Mouse (Mus musculus) hindbrain, embryonic 13.5 days (tissue): Measurements from ENCODE around the gene Skor1. TPM values are rescaled to one million over a fixed set of nuclear protein-coding genes. Genes with fewer than 3 reads are reported as not detected.
A peak's percentile ranks its signal among the peaks of the same experiment; 100 is the strongest.

Experiments used
- ATAC-seq: fragments of 200-750 bp; cut with Nextera tagmentation; 2 replicates; pipeline ENCODE4 v1.8.0; 2017; ENCODE audit warnings: moderate TSS enrichment; ENCODE audit not compliant: low FRiP score
- H3K27ac ChIP-seq: fragments of 300-500 bp; sonication (generic); 2 replicates; pipeline ENCODE4 v1.5.1; 2015; ENCODE audit warnings: inconsistent platforms, mild to moderate bottlenecking, moderate library complexity
- H3K27me3 ChIP-seq: fragments of 300-500 bp; sonication (generic); 2 replicates; pipeline ENCODE4 v1.6.1; 2015; ENCODE audit warnings: mild to moderate bottlenecking, inconsistent platforms
- H3K36me3 ChIP-seq: fragments of 300-500 bp; sonication (generic); 2 replicates; pipeline ENCODE4 v1.6.1; 2015; ENCODE audit warnings: mild to moderate bottlenecking, inconsistent platforms
- H3K4me1 ChIP-seq: fragments of 300-500 bp; sonication (generic); replicated peaks from 2 replicates; pipeline ENCODE4 v1.6.1; 2015; ENCODE audit warnings: inconsistent platforms
- H3K4me2 ChIP-seq: fragments of 300-500 bp; sonication (generic); 2 replicates; pipeline ENCODE4 v1.6.1; 2015; ENCODE audit warnings: inconsistent platforms, mild to moderate bottlenecking, moderate library complexity
- H3K4me3 ChIP-seq: fragments of 300-500 bp; sonication (generic); 2 replicates; pipeline ENCODE4 v1.5.1; 2015; ENCODE audit warnings: mild to moderate bottlenecking, inconsistent platforms
- H3K9ac ChIP-seq: fragments of 300-500 bp; sonication (generic); 2 replicates; pipeline ENCODE4 v1.6.1; 2015; ENCODE audit warnings: mild to moderate bottlenecking, inconsistent platforms
- H3K9me3 ChIP-seq: fragments of 300-500 bp; sonication (generic); 2 replicates; pipeline ENCODE4 v1.6.1; 2016; ENCODE audit warnings: inconsistent platforms
- WGBS: fragments of 180-500 bp; shearing (Covaris S2); methylation state at CpG from one replicate; pipeline ENCODE4 v1.1.7; 2015; 5-methylcytosine and 5-hydroxymethylcytosine counted together
- polyA plus RNA-seq: library from polyadenylated mRNA; unstranded; fragments of >200 nt; fragmentation: Nextera tagmentation; extraction: Ambion mirVana; gene quantifications from 2 replicates; pipeline ENCODE4 v1.2.1, GENCODE M21; 2015

The Skor1 gene
- polyA plus RNA-seq, 1 experiment from 2014 or later, result 25.5 TPM

- Histone ChIP-seq H3K27me3 (peaks cover 100% of the 10 kb centered on the region), H3K9ac (peak overlapping the region; percentile 85), H3K9me3 (no peaks in the 10 kb centered on the region), H3K4me3 (peak overlapping the region; percentile 51), H3K4me2 (peak overlapping the region; percentile 67), H3K36me3 (no peaks in the 10 kb centered on the region), H3K4me1 (peaks cover 92% of the 10 kb centered on the region), H3K27ac (peak overlapping the region; percentile 92)
- WGBS, result 0% methylated on average over 9 of the region's 9 CpGs
- ATAC-seq, result no peak
Observed at GRCm38 (mm10) chr9:63147296-63147695, 1.5 kb downstream of the Skor1 start.

GRCm38 (mm10) chr9:63146856-63147274 lies 1.9 kb downstream of the Skor1 start:
- 0 out of 2 replicates have a peak, but pooled peaks have one; percentile 29 for ATAC-seq
- H3K9ac ChIP-seq, result peak overlapping the region; percentile 85
- peak overlapping the region; percentile 51 for H3K4me3 ChIP-seq
- H3K4me1 ChIP-seq, result peaks cover 92% of the 10 kb centered on the region
- peak overlapping the region; percentile 67 for H3K4me2 ChIP-seq
- no peaks in the 10 kb centered on the region for H3K9me3 ChIP-seq
- peak overlapping the region; percentile 92 for H3K27ac ChIP-seq
- no peaks in the 10 kb centered on the region for H3K36me3 ChIP-seq
- under 1% methylated on average over 20 of the region's 20 CpGs for whole genome bisulfite sequencing
- H3K27me3 ChIP-seq, result peaks cover 100% of the 10 kb centered on the region

- peaks cover 92% of the 10 kb centered on the region for H3K4me1 ChIP-seq
- under 1% methylated on average over 46 of the region's 46 CpGs for WGBS
Observed at GRCm38 (mm10) chr9:63146126-63146855, 2.5 kb downstream of the Skor1 start.

GRCm38 (mm10) chr9:63145249-63146125 lies 3.3 kb downstream of the Skor1 start:
- WGBS, result under 1% methylated on average over 64 of the region's 73 CpGs
- peak overlapping the region; percentile 85 for H3K9ac ChIP-seq
- no peak for ATAC-seq
- peak overlapping the region; percentile 92 for H3K27ac ChIP-seq
- peaks cover 100% of the 10 kb centered on the region for H3K27me3 ChIP-seq
- peak overlapping the region; percentile 51 for H3K4me3 ChIP-seq
- no peaks in the 10 kb centered on the region for H3K9me3 ChIP-seq
- H3K4me1 ChIP-seq, result peaks cover 89% of the 10 kb centered on the region
- no peaks in the 10 kb centered on the region for H3K36me3 ChIP-seq
- peak overlapping the region; percentile 67 for H3K4me2 ChIP-seq

More at GRCm38 (mm10) chr9:63146126-63146855, 2.5 kb downstream of the Skor1 start:
- no peak for ATAC-seq
- peak overlapping the region; percentile 85 for H3K9ac ChIP-seq
- H3K27ac ChIP-seq, result peak overlapping the region; percentile 92
- H3K27me3 ChIP-seq, result peaks cover 100% of the 10 kb centered on the region
- H3K36me3 ChIP-seq, result no peaks in the 10 kb centered on the region
- H3K9me3 ChIP-seq, result no peaks in the 10 kb centered on the region
- H3K4me3 ChIP-seq, result peak overlapping the region; percentile 51
- H3K4me2 ChIP-seq, result peak overlapping the region; percentile 67

- Histone ChIP-seq H3K4me1 (peaks cover 87% of the 10 kb centered on the region), H3K9ac (peak overlapping the region; percentile 85), H3K4me3 (peak overlapping the region; percentile 51), H3K27me3 (peaks cover 100% of the 10 kb centered on the region), H3K36me3 (no peaks in the 10 kb centered on the region), H3K27ac (peak overlapping the region; percentile 92), H3K4me2 (peak overlapping the region; percentile 67), H3K9me3 (no peaks in the 10 kb centered on the region)
- ATAC-seq, result no peak
- WGBS, result 2% methylated on average over 77 of the region's 80 CpGs
Observed at GRCm38 (mm10) chr9:63144502-63145248, 4.1 kb downstream of the Skor1 start.

GRCm38 (mm10) chr9:63143641-63144501 lies 4.9 kb downstream of the Skor1 start:
- H3K9ac ChIP-seq, result peak overlapping the region; percentile 85

GRCm38 (mm10) chr9:63143227-63143626 lies 5.5 kb downstream of the Skor1 start:
- Histone ChIP-seq H3K4me1 (peaks cover 80% of the 10 kb centered on the region), H3K36me3 (no peaks in the 10 kb centered on the region), H3K27ac (peak overlapping the region; percentile 92), H3K4me2 (peak overlapping the region; percentile 67), H3K9ac (peak overlapping the region; percentile 85), H3K9me3 (no peaks in the 10 kb centered on the region), H3K4me3 (peak overlapping the region; percentile 51), H3K27me3 (peaks cover 100% of the 10 kb centered on the region)
- 1% methylated on average over 25 of the region's 25 CpGs for WGBS
- no peak for ATAC-seq

More at GRCm38 (mm10) chr9:63143641-63144501, 4.9 kb downstream of the Skor1 start:
- WGBS, result under 1% methylated on average over 47 of the region's 47 CpGs
- peak overlapping the region; percentile 67 for H3K4me2 ChIP-seq
- H3K36me3 ChIP-seq, result no peaks in the 10 kb centered on the region
- H3K4me3 ChIP-seq, result peak overlapping the region; percentile 51
- no peaks in the 10 kb centered on the region for H3K9me3 ChIP-seq
- H3K27me3 ChIP-seq, result peaks cover 100% of the 10 kb centered on the region
- ATAC-seq, result no peak
- peaks cover 80% of the 10 kb centered on the region for H3K4me1 ChIP-seq
- peak overlapping the region; percentile 92 for H3K27ac ChIP-seq

- H3K4me3 ChIP-seq, result peak overlapping the region; percentile 51
- no peaks in the 10 kb centered on the region for H3K9me3 ChIP-seq
- H3K27me3 ChIP-seq, result peaks cover 99% of the 10 kb centered on the region
- ATAC-seq, result no peak
- peak overlapping the region; percentile 67 for H3K4me2 ChIP-seq
- H3K9ac ChIP-seq, result peak overlapping the region; percentile 85
- H3K27ac ChIP-seq, result peak overlapping the region; percentile 92
- peaks cover 83% of the 10 kb centered on the region for H3K4me1 ChIP-seq
- 1% methylated on average over 42 of the region's 42 CpGs for WGBS
- no peaks in the 10 kb centered on the region for H3K36me3 ChIP-seq
Observed at GRCm38 (mm10) chr9:63142335-63143036, 6.3 kb downstream of the Skor1 start.

- ATAC-seq, result no peak
- Histone ChIP-seq H3K4me3 (peak overlapping the region; percentile 51), H3K27ac (peak overlapping the region; percentile 92), H3K4me2 (peak overlapping the region; percentile 67), H3K9ac (peak overlapping the region; percentile 85), H3K4me1 (peaks cover 83% of the 10 kb centered on the region), H3K27me3 (peaks cover 99% of the 10 kb centered on the region), H3K9me3 (no peaks in the 10 kb centered on the region), H3K36me3 (no peaks in the 10 kb centered on the region)
- WGBS, result 2% methylated on average over 24 of the region's 24 CpGs
Observed at GRCm38 (mm10) chr9:63141641-63142334, 7.0 kb downstream of the Skor1 start.

- peak overlapping the region; percentile 58 for H3K9ac ChIP-seq
- no peak for ATAC-seq
- no peaks in the 10 kb centered on the region for H3K9me3 ChIP-seq
- peak overlapping the region; percentile 67 for H3K4me2 ChIP-seq
- peaks cover 97% of the 10 kb centered on the region for H3K27me3 ChIP-seq
- peaks cover 80% of the 10 kb centered on the region for H3K4me1 ChIP-seq
- peak overlapping the region; percentile 70 for H3K27ac ChIP-seq
- WGBS, result 0% methylated on average over 9 of the region's 9 CpGs
- H3K36me3 ChIP-seq, result no peaks in the 10 kb centered on the region
- peak overlapping the region; percentile 32 for H3K4me3 ChIP-seq
Observed at GRCm38 (mm10) chr9:63140211-63140610, 8.6 kb downstream of the Skor1 start.
